Mouse (Mus musculus) R1 (cell line): Measurements from ENCODE around the gene Defb28.

Experiments
- DNase-seq: peaks from one replicate; pipeline ENCODE4 v3.0.0-alpha.2; 2018; ENCODE audit warnings: low read depth, low spot score

Gene Defb28

DNA sequence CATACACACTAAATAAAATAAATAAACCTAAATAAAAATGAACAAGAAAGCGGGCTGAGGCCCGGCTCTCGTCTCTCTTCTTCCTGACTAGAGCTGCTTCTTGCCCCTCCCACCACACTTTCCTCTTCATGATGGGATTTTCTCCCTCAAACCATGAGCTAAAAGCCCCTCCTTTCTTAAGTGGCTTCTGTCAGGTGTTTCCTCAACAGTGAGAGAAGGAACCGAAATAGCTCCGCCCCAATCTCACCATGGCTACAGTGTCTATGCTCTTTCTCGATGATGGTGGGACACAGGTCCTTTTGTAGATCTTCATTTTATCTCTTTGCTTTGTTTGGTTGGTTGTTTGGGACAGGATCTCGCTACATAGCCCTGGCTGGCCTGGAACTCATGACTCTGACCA lies 38.6 kb downstream of the Defb28 start:
- DNase-seq = no peak

DNA sequence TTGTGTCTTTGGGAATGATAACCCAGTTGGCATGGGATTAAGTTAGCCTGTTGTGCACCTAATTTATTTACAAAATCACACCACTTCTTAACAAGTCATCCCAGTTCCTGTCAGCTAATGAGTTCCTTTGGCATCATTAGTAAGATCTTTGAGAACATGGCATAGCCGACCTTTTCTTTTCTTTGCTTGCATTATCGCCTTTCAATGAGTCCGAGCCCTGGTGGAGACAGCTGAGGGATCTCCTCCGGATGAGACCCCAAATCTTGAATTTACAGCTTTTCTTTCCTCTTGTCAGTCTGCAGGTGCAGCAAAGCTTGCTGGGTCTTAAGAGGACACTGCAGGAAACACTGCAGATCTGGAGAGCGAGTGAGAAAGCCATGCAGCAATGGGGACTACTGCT lies 51.0 kb downstream of the Defb28 start, which contains the start of gene Gm17416:
Gene Gm17416 (plus strand): TSS at position 301 of the 400 bp plus-strand sequence.
- no peak for DNase-seq

DNA sequence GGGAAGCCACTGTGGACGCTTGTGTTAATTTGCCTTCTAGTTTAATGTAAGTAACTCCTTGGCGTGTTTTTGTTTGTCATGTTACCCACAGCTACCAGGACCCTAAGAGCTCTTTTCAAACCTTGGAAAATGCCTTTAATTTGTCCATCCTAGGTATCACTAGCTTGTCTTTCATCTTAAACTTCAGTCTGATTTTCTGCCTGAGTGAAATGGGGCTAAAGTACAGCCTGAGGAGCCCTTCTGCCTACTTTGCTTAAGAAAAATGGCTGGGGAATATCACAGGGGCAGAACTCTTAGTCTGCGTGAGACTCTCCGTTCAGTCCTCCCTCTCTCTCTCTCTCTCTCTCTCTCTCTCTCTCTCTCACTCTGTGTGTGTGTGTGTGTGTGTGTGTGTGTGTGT lies 51.8 kb downstream of the Defb28 start:
- no peak for DNase-seq

DNA sequence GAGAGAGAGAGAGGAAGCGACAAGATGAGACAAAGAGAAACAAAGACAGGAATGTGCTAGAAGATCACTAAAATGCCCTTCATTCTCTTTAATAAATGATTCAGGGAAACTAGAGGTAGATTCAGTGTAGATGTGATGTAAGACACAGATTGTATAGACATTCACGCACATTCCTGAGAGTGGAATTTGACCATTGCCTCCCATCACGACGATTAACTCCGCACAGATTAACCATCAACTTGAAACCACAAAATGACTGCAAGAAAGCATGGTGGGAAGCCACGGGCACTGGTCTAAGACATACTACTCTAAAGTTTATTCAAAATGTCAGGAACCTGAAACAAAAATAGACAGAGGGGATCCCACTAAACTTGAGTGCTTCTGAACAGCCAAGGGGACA lies 52.3 kb downstream of the Defb28 start:
- no peak for DNase-seq
